ENCODE assay signal across 15 mouse cellular contexts in genomic region chr12:40415312-40415925, GRCm38 (mm10). TPM values are rescaled to one million over a fixed set of nuclear protein-coding genes. Genes with fewer than 3 reads are reported as not detected.
DNase-seq lines count a peak whose midpoint lies in the region; ATAC-seq and TF ChIP-seq lines count a peak whose summit lies in the region.
"Had no signal": no experiment of that assay in that cellular context is flagged by ENCODE, and none has a peak within 500 bp of the region (broad histone marks: within the 10 kb centered on the region; RNA-seq: fewer than 3 reads in every experiment).

No protein-coding gene starts in this region.

- no peaks in the 10 kb centered on the region for H3K27me3 ChIP-seq in midbrain, postnatal 0 days (ENCODE audit: insufficient read depth, low read length)
- H3K27me3 ChIP-seq: embryonic facial prominence, embryonic 15.5 days; limb, embryonic 15.5 days had no signal

- H3K4me2 ChIP-seq in midbrain, postnatal 0 days (ENCODE audit: low read depth, low read length, poor library complexity, severe bottlenecking) = peak overlapping the region; percentile 41
- H3K4me2 ChIP-seq: embryonic facial prominence, embryonic 15.5 days; limb, embryonic 15.5 days had no signal

- WGBS in midbrain, postnatal 0 days = 28% methylated on average over 8 of the region's 8 CpGs

- TF ChIP-seq POLR2A in cortical plate, adult 2 months (IDR thresholded peaks at IDR 0.05; ENCODE audit: extremely low read depth, insufficient read depth, low read length) = no peak

- H3K9me3 ChIP-seq in midbrain, postnatal 0 days (ENCODE audit: low read length) = no peaks in the 10 kb centered on the region
- H3K9me3 ChIP-seq: embryonic facial prominence, embryonic 15.5 days; limb, embryonic 15.5 days had no signal

- no peak for DNase-seq in frontal cortex, postnatal 14 days (ENCODE audit: low spot score in 2 of 2)
- DNase-seq in lung, postnatal 14 days = peak; percentile 18
- DNase-seq in lung, postnatal 4 days = no peak
- DNase-seq in midbrain, postnatal 0 days (ENCODE audit: low spot score) = peak; percentile 16
- DNase-seq in spleen, postnatal 36 days (ENCODE audit: low spot score in 2 of 2) = no peak
- DNase-seq in gastrocnemius, adult 2 months = no peak
- DNase-seq: cerebellum, postnatal 36 days; lung, adult 2 months; spleen, adult 18-20 months had no signal

- H3K27ac ChIP-seq in cortical plate, adult 2 months (ENCODE audit: insufficient read depth, low read length) = peak overlapping the region; percentile 89; the same call in 1 of the 2 replicates
- H3K27ac ChIP-seq in midbrain, postnatal 0 days (ENCODE audit: low read depth, low read length) = peak overlapping the region; percentile 83
- H3K27ac ChIP-seq in gastrocnemius, adult 2 months = no peak overlapping the region
- H3K27ac ChIP-seq: embryonic facial prominence, embryonic 15.5 days; kidney, postnatal 0 days; limb, embryonic 15.5 days had no signal

- no peak for TF ChIP-seq CTCF in cortical plate, adult 2 months (IDR thresholded peaks at IDR 0.05; ENCODE audit: extremely low read depth, insufficient read depth, low read length)
- TF ChIP-seq CTCF in midbrain, postnatal 0 days (IDR thresholded peaks at IDR 0.05) = no peak; the same call in 1 of the 2 replicates
- no peak for TF ChIP-seq CTCF in gastrocnemius, adult 2 months (IDR thresholded peaks at IDR 0.05)

- peaks cover 2% of the 10 kb centered on the region; the same call in 1 of the 2 replicates for H3K4me1 ChIP-seq in cortical plate, adult 2 months (ENCODE audit: control insufficient read depth, insufficient read depth, low read length)
- peaks cover 8% of the 10 kb centered on the region; the same call in 1 of the 2 replicates for H3K4me1 ChIP-seq in midbrain, postnatal 0 days (ENCODE audit: insufficient read depth, low read length)
- H3K4me1 ChIP-seq: embryonic facial prominence, embryonic 15.5 days; limb, embryonic 15.5 days had no signal

- intact Hi-C loops in gastrocnemius, adult 2 months (cut with DNase I) = no loop called here

- H3K9ac ChIP-seq in midbrain, postnatal 0 days (replicated peaks; ENCODE audit: low read length, poor library complexity, severe bottlenecking) = no peak overlapping the region
- H3K9ac ChIP-seq: embryonic facial prominence, embryonic 15.5 days; limb, embryonic 15.5 days had no signal

- no peak overlapping the region for H3K4me3 ChIP-seq in cortical plate, adult 2 months (ENCODE audit: insufficient read depth, low read length)
- peak overlapping the region; percentile 14 for H3K4me3 ChIP-seq in midbrain, postnatal 0 days (ENCODE audit: low read depth, low read length)
- no peak overlapping the region for H3K4me3 ChIP-seq in gastrocnemius, adult 2 months
- H3K4me3 ChIP-seq: embryonic facial prominence, embryonic 15.5 days; limb, embryonic 15.5 days had no signal

- H3K36me3 ChIP-seq in midbrain, postnatal 0 days (ENCODE audit: insufficient read depth, low read length) = no peaks in the 10 kb centered on the region
- H3K36me3 ChIP-seq: embryonic facial prominence, embryonic 15.5 days; limb, embryonic 15.5 days had no signal

- peak; percentile 44 for ATAC-seq in frontal cortex, adult (ENCODE audit: low TSS enrichment)
- ATAC-seq in midbrain, postnatal 0 days (ENCODE audit: low FRiP score) = peak; percentile 77
- ATAC-seq: activated CD4-positive, CD25-positive, alpha-beta regulatory T cell, adult 4 months had no signal

RNA-seq across cellular contexts. Expression of gene Zfp277, which starts 30.3 kb away (rescaled TPM):
- 18.1 and 19.4 TPM in 2 replicates for polyA plus RNA-seq in cortical plate, adult 2 months (2012; rRNA removed)
- 22.9 and 26.3 TPM in 2 replicates for total RNA-seq in midbrain, postnatal 0 days (2014; rRNA removed)
- 29.9 and 31.4 TPM in 2 replicates for polyA plus RNA-seq in midbrain, postnatal 0 days (2015; fragmentation: Nextera tagmentation; extraction: Ambion mirVana)
- 1 to 10 TPM; 8.5 to 8.6 TPM for total RNA-seq in gastrocnemius, adult 2 months (2021)

RNA-seq across cellular contexts. Expression of gene Dock4, which starts 30.3 kb away (rescaled TPM):
- 41.2 and 45.0 TPM in 2 replicates for polyA plus RNA-seq in cortical plate, adult 2 months (2012; rRNA removed)
- total RNA-seq in midbrain, postnatal 0 days (2014; rRNA removed) = 28.6 and 38.7 TPM in 2 replicates
- polyA plus RNA-seq in midbrain, postnatal 0 days (2015; fragmentation: Nextera tagmentation; extraction: Ambion mirVana) = 12.3 and 15.5 TPM in 2 replicates
- 10 to 100 TPM; 13.9 to 14.8 TPM for total RNA-seq in gastrocnemius, adult 2 months (2021)

Comparison
In these comparisons a context has a peak if more than half of its experiments do, and no peak if none do; other contexts are left out.
1. DNase-seq: peak in lung, postnatal 14 days (single experiment) and midbrain, postnatal 0 days (single experiment); none in frontal cortex, postnatal 14 days (0 of 2), lung, postnatal 4 days (0 of 2), spleen, postnatal 36 days (0 of 2) and gastrocnemius, adult 2 months (single experiment).